Mouse (Mus musculus) layer of hippocampus, adult 9-11 months (tissue): Measurements from ENCODE around the gene Pole4.

ENCODE experiments used
- DNase-seq: peaks from one replicate; pipeline ENCODE4 v3.0.0; 2022

The Pole4 gene

GRCm38 (mm10) chr6:82609339-82609926, 95.7 kb downstream of the Pole4 start:
- peak; percentile 34 for DNase-seq

DNA sequence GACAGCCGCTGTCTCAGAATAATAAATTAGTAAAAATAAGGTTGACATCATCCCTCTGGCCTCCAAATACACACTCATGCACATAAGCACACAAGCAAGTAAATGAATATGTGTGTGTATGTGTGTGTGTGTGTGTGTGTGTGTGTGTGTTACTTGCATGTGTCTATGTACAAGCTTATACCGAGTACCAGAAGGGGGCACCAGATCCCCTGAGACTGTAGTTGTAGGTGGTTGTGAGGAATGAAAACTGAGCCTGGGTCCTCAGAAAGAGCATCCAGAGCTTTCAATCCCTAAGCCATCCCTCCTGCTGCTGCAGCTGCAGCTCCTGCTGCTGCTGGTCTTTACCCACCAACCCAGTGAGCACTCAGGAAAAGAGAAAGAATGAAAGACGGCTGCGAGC, 96.4 kb downstream of the Pole4 start:
- DNase-seq, result no peak

- DNase-seq, result no peak
These were observed 100.4 kb downstream of the Pole4 start for GRCm38 (mm10) chr6:82604791-82605190.

DNA sequence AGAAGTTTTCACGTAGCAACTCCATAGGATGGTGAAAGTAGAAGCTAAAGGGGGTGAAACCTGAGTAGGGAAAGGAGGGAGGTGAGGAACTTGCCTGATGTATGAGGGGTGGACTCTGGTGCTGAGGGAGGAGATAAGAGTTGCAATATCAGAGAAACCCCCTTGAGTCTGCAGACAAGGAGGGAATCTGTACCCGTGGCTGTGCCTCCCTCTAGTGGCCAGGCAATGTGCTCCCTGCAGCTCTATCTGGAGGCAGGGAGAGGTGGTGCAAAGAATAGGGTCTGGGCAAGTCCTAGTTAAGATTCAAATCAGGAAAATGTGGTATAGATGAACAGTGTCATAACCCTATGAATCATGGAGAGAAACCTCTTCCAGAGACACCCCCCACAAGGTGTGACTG, 101.5 kb downstream of the Pole4 start:
- DNase-seq, result peak; percentile 19

GRCm38 (mm10) chr6:82603228-82603627, 101.9 kb downstream of the Pole4 start:
- DNase-seq, result no peak

- DNase-seq, result no peak
These were observed 109.6 kb downstream of the Pole4 start for GRCm38 (mm10) chr6:82595461-82596090.

- no peak for DNase-seq
These were observed 115.8 kb downstream of the Pole4 start for GRCm38 (mm10) chr6:82589387-82589786.

- DNase-seq, result no peak
These were observed 119.8 kb downstream of the Pole4 start for GRCm38 (mm10) chr6:82585396-82585795.

GRCm38 (mm10) chr6:82575445-82575844, 129.7 kb downstream of the Pole4 start:
- no peak for DNase-seq
